Mouse (Mus musculus): ENCODE data around the gene Cox6b1. TPM values are rescaled to one million over a fixed set of nuclear protein-coding genes. Genes with fewer than 3 reads are reported as not detected.
A peak's percentile ranks its signal among the peaks of the same experiment; 100 is the strongest.

Gene Cox6b1
- polyA plus RNA-seq, 1 experiment from 2014 or later = 700 TPM

GRCm38 (mm10) chr7:30604944-30605343 is 21.0 kb downstream of the Cox6b1 start:
- Histone ChIP-seq H3K27me3 (ENCODE audit: control insufficient read depth, insufficient read depth, low read length) (no peaks in the 10 kb centered on the region), H3K9me3 (replicated peaks; ENCODE audit: control insufficient read depth, low read length) (no peaks in the 10 kb centered on the region), H3K9ac (replicated peaks; ENCODE audit: low read length) (no peak overlapping the region), H3K4me3 (ENCODE audit: low read depth, low read length) (no peak overlapping the region), H3K27ac (replicated peaks; ENCODE audit: low read depth, low read length) (no peak overlapping the region), H3K4me1 (ENCODE audit: control insufficient read depth, insufficient read depth, low read length) (no peaks in the 10 kb centered on the region), H3K36me3 (replicated peaks; ENCODE audit: control insufficient read depth, insufficient read depth, low read depth, low read length) (no peaks in the 10 kb centered on the region), H3K4me2 (ENCODE audit: low read depth, low read length) (no peak overlapping the region)
- 83% methylated on average over 8 of the region's 8 CpGs for WGBS
- ATAC-seq (replicated peaks; ENCODE audit: insufficient number of reproducible peaks, low FRiP score, low TSS enrichment, low read depth) (no peak), DNase-seq (ENCODE audit: low spot score) (no peak)

GRCm38 (mm10) chr7:30604424-30604823 is 21.5 kb downstream of the Cox6b1 start:
- 49% methylated on average over 8 of the region's 8 CpGs for WGBS
- no peak for ATAC-seq (replicated peaks; ENCODE audit: insufficient number of reproducible peaks, low FRiP score, low TSS enrichment, low read depth)
- H3K36me3 ChIP-seq (replicated peaks; ENCODE audit: control insufficient read depth, insufficient read depth, low read depth, low read length) = no peaks in the 10 kb centered on the region
- H3K9me3 ChIP-seq (replicated peaks; ENCODE audit: control insufficient read depth, low read length) = no peaks in the 10 kb centered on the region
- no peak overlapping the region for H3K9ac ChIP-seq (replicated peaks; ENCODE audit: low read length)
- H3K4me1 ChIP-seq (ENCODE audit: control insufficient read depth, insufficient read depth, low read length) = no peaks in the 10 kb centered on the region
- no peak for DNase-seq (ENCODE audit: low spot score)
- no peak overlapping the region for H3K4me3 ChIP-seq (ENCODE audit: low read depth, low read length)
- H3K4me2 ChIP-seq (ENCODE audit: low read depth, low read length) = no peak overlapping the region
- no peak overlapping the region for H3K27ac ChIP-seq (replicated peaks; ENCODE audit: low read depth, low read length)
- no peaks in the 10 kb centered on the region for H3K27me3 ChIP-seq (ENCODE audit: control insufficient read depth, insufficient read depth, low read length)

- WGBS = 23% methylated on average over 3 of the region's 3 CpGs
- no peaks in the 10 kb centered on the region for H3K36me3 ChIP-seq (replicated peaks; ENCODE audit: control insufficient read depth, insufficient read depth, low read depth, low read length)
- DNase-seq (ENCODE audit: low spot score) (peak; percentile 49), ATAC-seq (replicated peaks; ENCODE audit: insufficient number of reproducible peaks, low FRiP score, low TSS enrichment, low read depth) (no peak)
- no peak overlapping the region for H3K27ac ChIP-seq (replicated peaks; ENCODE audit: low read depth, low read length)
- H3K4me2 ChIP-seq (ENCODE audit: low read depth, low read length) = no peak overlapping the region
- H3K4me3 ChIP-seq (ENCODE audit: low read depth, low read length) = no peak overlapping the region
- H3K27me3 ChIP-seq (ENCODE audit: control insufficient read depth, insufficient read depth, low read length) = no peaks in the 10 kb centered on the region
- no peak overlapping the region for H3K9ac ChIP-seq (replicated peaks; ENCODE audit: low read length)
- H3K4me1 ChIP-seq (ENCODE audit: control insufficient read depth, insufficient read depth, low read length) = no peaks in the 10 kb centered on the region
- H3K9me3 ChIP-seq (replicated peaks; ENCODE audit: control insufficient read depth, low read length) = no peaks in the 10 kb centered on the region
These were observed 23.4 kb downstream of the Cox6b1 start for GRCm38 (mm10) chr7:30602583-30602982.

GRCm38 (mm10) chr7:30600651-30601050 is 25.3 kb downstream of the Cox6b1 start:
- 75% methylated on average over 7 of the region's 7 CpGs for WGBS

GRCm38 (mm10) chr7:30599933-30600353 is 26.0 kb downstream of the Cox6b1 start:
- Histone ChIP-seq H3K27ac (replicated peaks; ENCODE audit: low read depth, low read length) (no peak overlapping the region), H3K9ac (replicated peaks; ENCODE audit: low read length) (no peak overlapping the region), H3K27me3 (ENCODE audit: control insufficient read depth, insufficient read depth, low read length) (no peaks in the 10 kb centered on the region), H3K9me3 (replicated peaks; ENCODE audit: control insufficient read depth, low read length) (no peaks in the 10 kb centered on the region), H3K4me2 (ENCODE audit: low read depth, low read length) (no peak overlapping the region), H3K4me1 (ENCODE audit: control insufficient read depth, insufficient read depth, low read length) (no peaks in the 10 kb centered on the region), H3K4me3 (ENCODE audit: low read depth, low read length) (no peak overlapping the region), H3K36me3 (replicated peaks; ENCODE audit: control insufficient read depth, insufficient read depth, low read depth, low read length) (no peaks in the 10 kb centered on the region)
- peak; percentile 86 for DNase-seq (ENCODE audit: low spot score)
- ATAC-seq (replicated peaks; ENCODE audit: insufficient number of reproducible peaks, low FRiP score, low TSS enrichment, low read depth) = peak; percentile 96
- 1% methylated on average over 16 of the region's 16 CpGs for WGBS

More at GRCm38 (mm10) chr7:30600651-30601050, 25.3 kb downstream of the Cox6b1 start:
- Histone ChIP-seq H3K4me3 (ENCODE audit: low read depth, low read length) (no peak overlapping the region), H3K4me2 (ENCODE audit: low read depth, low read length) (no peak overlapping the region), H3K4me1 (ENCODE audit: control insufficient read depth, insufficient read depth, low read length) (no peaks in the 10 kb centered on the region), H3K9ac (replicated peaks; ENCODE audit: low read length) (no peak overlapping the region), H3K36me3 (replicated peaks; ENCODE audit: control insufficient read depth, insufficient read depth, low read depth, low read length) (no peaks in the 10 kb centered on the region), H3K9me3 (replicated peaks; ENCODE audit: control insufficient read depth, low read length) (no peaks in the 10 kb centered on the region), H3K27me3 (ENCODE audit: control insufficient read depth, insufficient read depth, low read length) (no peaks in the 10 kb centered on the region), H3K27ac (replicated peaks; ENCODE audit: low read depth, low read length) (no peak overlapping the region)
- ATAC-seq (replicated peaks; ENCODE audit: insufficient number of reproducible peaks, low FRiP score, low TSS enrichment, low read depth) = no peak
- no peak for DNase-seq (ENCODE audit: low spot score)

- no peak within 1 kb of the TSS for H3K9ac ChIP-seq (replicated peaks; ENCODE audit: low read length)
- no peaks in the 10 kb centered on the region for H3K36me3 ChIP-seq (replicated peaks; ENCODE audit: control insufficient read depth, insufficient read depth, low read depth, low read length)
- no peak for DNase-seq (ENCODE audit: low spot score)
- H3K27me3 ChIP-seq (ENCODE audit: control insufficient read depth, insufficient read depth, low read length) = no peaks in the 10 kb centered on the region
- no peak within 1 kb of the TSS for H3K27ac ChIP-seq (replicated peaks; ENCODE audit: low read depth, low read length)
- H3K4me2 ChIP-seq (ENCODE audit: low read depth, low read length) = no peak within 1 kb of the TSS
- ATAC-seq (replicated peaks; ENCODE audit: insufficient number of reproducible peaks, low FRiP score, low TSS enrichment, low read depth) = no peak
- WGBS = 94% methylated on average over 12 of the region's 12 CpGs
- no peaks in the 10 kb centered on the region for H3K9me3 ChIP-seq (replicated peaks; ENCODE audit: control insufficient read depth, low read length)
- H3K4me1 ChIP-seq (ENCODE audit: control insufficient read depth, insufficient read depth, low read length) = no peaks in the 10 kb centered on the region
- H3K4me3 ChIP-seq (ENCODE audit: low read depth, low read length) = no peak within 1 kb of the TSS
These were observed 27.2 kb downstream of the Cox6b1 start, which contains the start of gene Zbtb32 for GRCm38 (mm10) chr7:30598786-30599185. TSS of gene Zbtb32 (minus strand) at chr7:30598909.

GRCm38 (mm10) chr7:30596811-30597210 is 29.1 kb downstream of the Cox6b1 start:
- Histone ChIP-seq H3K27me3 (ENCODE audit: control insufficient read depth, insufficient read depth, low read length) (no peaks in the 10 kb centered on the region), H3K36me3 (replicated peaks; ENCODE audit: control insufficient read depth, insufficient read depth, low read depth, low read length) (no peaks in the 10 kb centered on the region), H3K9ac (replicated peaks; ENCODE audit: low read length) (no peak overlapping the region; the same call in 1 of the 2 replicates), H3K27ac (replicated peaks; ENCODE audit: low read depth, low read length) (no peak overlapping the region), H3K4me1 (ENCODE audit: control insufficient read depth, insufficient read depth, low read length) (no peaks in the 10 kb centered on the region), H3K4me2 (ENCODE audit: low read depth, low read length) (no peak overlapping the region), H3K9me3 (replicated peaks; ENCODE audit: control insufficient read depth, low read length) (no peaks in the 10 kb centered on the region), H3K4me3 (ENCODE audit: low read depth, low read length) (no peak overlapping the region)
- WGBS = 72% methylated on average over 5 of the region's 5 CpGs
- ATAC-seq (replicated peaks; ENCODE audit: insufficient number of reproducible peaks, low FRiP score, low TSS enrichment, low read depth) = no peak
- no peak for DNase-seq (ENCODE audit: low spot score)

GRCm38 (mm10) chr7:30596093-30596492 is 29.9 kb downstream of the Cox6b1 start:
- Histone ChIP-seq H3K4me3 (ENCODE audit: low read depth, low read length) (no peak overlapping the region), H3K9me3 (replicated peaks; ENCODE audit: control insufficient read depth, low read length) (no peaks in the 10 kb centered on the region), H3K36me3 (replicated peaks; ENCODE audit: control insufficient read depth, insufficient read depth, low read depth, low read length) (no peaks in the 10 kb centered on the region), H3K9ac (replicated peaks; ENCODE audit: low read length) (no peak overlapping the region), H3K27ac (replicated peaks; ENCODE audit: low read depth, low read length) (no peak overlapping the region), H3K27me3 (ENCODE audit: control insufficient read depth, insufficient read depth, low read length) (no peaks in the 10 kb centered on the region), H3K4me2 (ENCODE audit: low read depth, low read length) (no peak overlapping the region), H3K4me1 (ENCODE audit: control insufficient read depth, insufficient read depth, low read length) (no peaks in the 10 kb centered on the region)
- ATAC-seq (replicated peaks; ENCODE audit: insufficient number of reproducible peaks, low FRiP score, low TSS enrichment, low read depth) (no peak), DNase-seq (ENCODE audit: low spot score) (no peak)
- 78% methylated on average over 5 of the region's 5 CpGs for WGBS

Measured in embryonic facial prominence, embryonic 11.5 days (tissue).